Mouse (Mus musculus): ENCODE data around the gene Olfr1277. TPM values are rescaled to one million over a fixed set of nuclear protein-coding genes. Genes with fewer than 3 reads are reported as not detected.

Olfr1277 gene
- polyA plus RNA-seq, 1 experiment from 2014 or later, result not detected

Other genes starting within 250 kb of the Olfr1277 start
- not detected in 2 replicates for gene Gm13941, start 168.1 kb downstream of the Olfr1277 start, polyA plus RNA-seq (2014; fragmentation: Nextera tagmentation; extraction: Ambion mirVana)
- gene Gm15130, start 121.2 kb downstream of the Olfr1277 start, polyA plus RNA-seq (2014; fragmentation: Nextera tagmentation; extraction: Ambion mirVana), result not detected in 2 replicates
- gene 4930430A15Rik, start 44.5 kb downstream of the Olfr1277 start, polyA plus RNA-seq (2014; fragmentation: Nextera tagmentation; extraction: Ambion mirVana), result not detected in 2 replicates
- not detected in 2 replicates for gene Olfr1275, start 38.8 kb downstream of the Olfr1277 start, polyA plus RNA-seq (2014; fragmentation: Nextera tagmentation; extraction: Ambion mirVana)
- not detected in 2 replicates for gene Olfr1276, start 19.6 kb downstream of the Olfr1277 start, polyA plus RNA-seq (2014; fragmentation: Nextera tagmentation; extraction: Ambion mirVana)
- not detected in 2 replicates for gene Olfr1278, start 16.0 kb upstream of the Olfr1277 start, polyA plus RNA-seq (2014; fragmentation: Nextera tagmentation; extraction: Ambion mirVana)
- not detected in 2 replicates for gene Olfr1279, start 26.5 kb upstream of the Olfr1277 start, polyA plus RNA-seq (2014; fragmentation: Nextera tagmentation; extraction: Ambion mirVana)
- not detected in 2 replicates for gene Olfr1280, start 39.9 kb upstream of the Olfr1277 start, polyA plus RNA-seq (2014; fragmentation: Nextera tagmentation; extraction: Ambion mirVana)
- not detected in 2 replicates for gene Olfr1281, start 52.4 kb upstream of the Olfr1277 start, polyA plus RNA-seq (2014; fragmentation: Nextera tagmentation; extraction: Ambion mirVana)
- gene Olfr1282, start 62.0 kb upstream of the Olfr1277 start, polyA plus RNA-seq (2014; fragmentation: Nextera tagmentation; extraction: Ambion mirVana), result not detected in 2 replicates
- not detected in 2 replicates for gene Olfr1283, start 92.7 kb upstream of the Olfr1277 start, polyA plus RNA-seq (2014; fragmentation: Nextera tagmentation; extraction: Ambion mirVana)
- gene Olfr1284, start 101.4 kb upstream of the Olfr1277 start, polyA plus RNA-seq (2014; fragmentation: Nextera tagmentation; extraction: Ambion mirVana), result not detected in 2 replicates
- gene Olfr1286, start 149.0 kb upstream of the Olfr1277 start, polyA plus RNA-seq (2014; fragmentation: Nextera tagmentation; extraction: Ambion mirVana), result not detected in 2 replicates
- not detected in 2 replicates for gene Olfr1287, start 175.0 kb upstream of the Olfr1277 start, polyA plus RNA-seq (2014; fragmentation: Nextera tagmentation; extraction: Ambion mirVana)
- not detected in 2 replicates for gene Olfr1288, start 200.0 kb upstream of the Olfr1277 start, polyA plus RNA-seq (2014; fragmentation: Nextera tagmentation; extraction: Ambion mirVana)
- gene Olfr1289, start 206.7 kb upstream of the Olfr1277 start, polyA plus RNA-seq (2014; fragmentation: Nextera tagmentation; extraction: Ambion mirVana), result not detected in 2 replicates
- gene Olfr1290, start 219.7 kb upstream of the Olfr1277 start, polyA plus RNA-seq (2014; fragmentation: Nextera tagmentation; extraction: Ambion mirVana), result not detected in 2 replicates
- gene Olfr1291-ps1, start 223.1 kb upstream of the Olfr1277 start, polyA plus RNA-seq (2014; fragmentation: Nextera tagmentation; extraction: Ambion mirVana), result not detected in 2 replicates

Data from heart, embryonic 14.5 days (tissue).